Mouse (Mus musculus): ENCODE measurements at regions not wholly inside any gene's neighbourhood (a gene's known extent, or its start where the extent isn't known, plus 50 kb on each side); places are given as distances from the start of the nearest gene placed in this dataset.

DNA sequence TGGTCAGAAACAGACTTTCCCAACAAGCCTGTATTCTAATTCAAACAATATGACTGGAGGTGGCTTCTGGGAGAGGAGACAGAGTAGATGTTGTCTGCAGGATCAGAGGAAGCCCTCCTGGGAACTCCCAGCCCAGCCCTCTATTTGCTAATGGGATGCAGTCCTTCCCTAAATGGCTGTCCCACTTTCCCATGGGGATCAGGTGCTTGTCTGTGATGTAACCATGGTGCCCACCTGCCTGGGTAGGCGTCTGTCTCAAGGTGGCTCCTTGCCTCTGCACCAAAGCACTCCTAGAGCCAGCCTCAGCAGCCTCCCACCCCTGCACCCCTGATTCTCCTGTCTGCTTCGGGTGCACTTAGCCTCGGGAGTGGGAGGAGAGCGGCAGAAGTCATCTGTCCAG is 384.6 kb downstream of the Gm45692 start:
- WGBS (ENCODE audit: insufficient replicate concordance), result 59% methylated on average over 4 of the region's 4 CpGs
- H3K4me2 ChIP-seq (ENCODE audit: low read depth, low read length), result no peak overlapping the region
- no peak for ATAC-seq
- no peak overlapping the region for H3K4me3 ChIP-seq (ENCODE audit: low read depth, low read length)
- no peak for DNase-seq
- no peaks in the 10 kb centered on the region for H3K36me3 ChIP-seq (replicated peaks; ENCODE audit: insufficient read depth, low read length)
- no peak overlapping the region for H3K9ac ChIP-seq (replicated peaks)
- TF ChIP-seq EP300 (IDR thresholded peaks at IDR 0.05; ENCODE audit: low read depth) (no peak), CTCF (IDR thresholded peaks at IDR 0.05; ENCODE audit: low read depth) (no peak)
- no peaks in the 10 kb centered on the region for H3K27me3 ChIP-seq (ENCODE audit: insufficient read depth, low read length)
- no peaks in the 10 kb centered on the region for H3K4me1 ChIP-seq (ENCODE audit: insufficient read depth)
- H3K9me3 ChIP-seq (ENCODE audit: low read length), result no peaks in the 10 kb centered on the region
- no peak overlapping the region for H3K27ac ChIP-seq (ENCODE audit: low read depth)

DNA sequence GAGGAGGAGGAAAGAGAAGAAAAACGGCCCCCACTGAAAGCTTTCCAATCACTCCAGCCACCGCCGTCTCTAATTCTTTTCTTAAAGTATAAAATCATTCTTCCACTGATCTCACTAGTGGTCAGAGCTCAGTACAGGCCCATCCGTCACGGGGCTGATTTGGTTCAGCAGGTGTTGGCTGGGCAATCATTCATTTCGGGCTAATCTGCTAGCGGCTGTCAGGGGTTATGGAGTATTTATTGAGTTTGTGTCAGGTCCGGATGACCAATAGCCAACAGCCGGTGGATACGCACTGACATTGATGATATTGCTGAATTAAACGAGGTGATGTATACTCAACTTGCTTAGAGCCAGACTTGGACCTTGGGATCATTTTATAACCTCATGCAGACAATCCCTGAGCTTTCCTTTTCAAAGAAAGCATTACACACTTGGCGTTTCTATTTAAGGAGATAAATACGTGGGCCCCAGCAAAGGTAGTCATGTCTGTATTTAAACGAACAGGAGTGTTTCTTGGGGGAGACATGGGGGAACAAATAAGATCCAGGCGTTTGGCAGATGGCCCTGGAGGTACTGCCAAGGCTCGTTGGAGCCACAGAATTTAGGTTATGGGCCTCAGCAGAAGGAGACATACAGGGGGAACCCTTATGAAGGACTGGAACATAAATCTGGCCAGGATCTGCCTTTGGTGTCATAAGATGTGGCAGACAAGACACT is 385.1 kb downstream of the Gm45692 start:
- H3K9me3 ChIP-seq (ENCODE audit: low read length), result no peaks in the 10 kb centered on the region
- H3K4me1 ChIP-seq (ENCODE audit: insufficient read depth), result no peaks in the 10 kb centered on the region
- H3K27ac ChIP-seq (ENCODE audit: low read depth), result no peak overlapping the region
- WGBS (ENCODE audit: insufficient replicate concordance), result 71% methylated on average over 16 of the region's 16 CpGs
- DNase-seq, result no peak
- H3K9ac ChIP-seq (replicated peaks), result no peak overlapping the region
- no peak for TF ChIP-seq CTCF (IDR thresholded peaks at IDR 0.05; ENCODE audit: low read depth)
- no peaks in the 10 kb centered on the region for H3K36me3 ChIP-seq (replicated peaks; ENCODE audit: insufficient read depth, low read length)
- no peaks in the 10 kb centered on the region for H3K27me3 ChIP-seq (ENCODE audit: insufficient read depth, low read length)
- H3K4me2 ChIP-seq (ENCODE audit: low read depth, low read length), result no peak overlapping the region
- no peak for ATAC-seq
- H3K4me3 ChIP-seq (ENCODE audit: low read depth, low read length), result no peak overlapping the region

DNA sequence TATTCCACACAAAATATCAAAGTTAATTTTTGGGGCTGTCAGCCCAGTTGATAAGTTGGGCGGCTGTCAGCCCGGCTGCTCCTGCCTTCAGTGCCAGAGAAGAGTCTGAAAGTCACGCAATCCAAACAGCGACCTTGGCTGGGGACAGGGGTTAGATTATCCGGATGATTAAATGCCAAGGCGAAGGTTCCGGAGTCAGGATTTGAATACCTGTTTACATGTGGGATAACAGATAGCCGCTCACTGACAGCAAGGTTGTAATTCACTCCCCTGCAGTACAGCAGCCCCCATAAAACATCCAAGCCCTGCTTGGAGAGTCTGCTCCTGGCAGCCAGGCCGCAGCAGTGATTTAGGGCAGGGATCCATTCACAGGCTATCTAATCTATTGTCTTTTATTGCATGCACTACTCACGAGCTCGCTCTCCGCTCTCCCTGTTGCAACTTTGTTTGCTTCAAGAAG is 388.3 kb downstream of the Gm45692 start:
- no peak for TF ChIP-seq CTCF (IDR thresholded peaks at IDR 0.05; ENCODE audit: low read depth)
- TF ChIP-seq EP300 (IDR thresholded peaks at IDR 0.05; ENCODE audit: low read depth), result no peak

DNA sequence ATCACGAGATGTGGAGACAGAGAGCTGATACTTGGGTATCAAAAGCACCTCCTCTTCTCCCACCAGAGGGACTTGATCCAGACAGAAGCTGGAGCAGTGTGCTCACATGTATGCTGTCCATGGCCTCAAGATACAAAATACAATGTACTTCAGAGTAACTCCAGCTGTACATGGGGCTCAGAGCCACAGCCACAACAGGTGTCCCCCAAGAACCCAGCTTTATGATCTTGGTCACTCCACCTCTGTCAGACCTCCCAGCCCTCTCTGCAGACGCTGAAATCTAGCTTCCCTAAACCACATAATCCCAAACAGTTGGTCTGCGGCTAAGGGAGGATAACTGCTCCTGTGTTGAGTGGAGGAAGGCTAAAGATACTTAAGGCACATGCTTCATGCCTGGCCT is 389.9 kb downstream of the Gm45692 start:
- DNase-seq, result no peak
- TF ChIP-seq EP300 (IDR thresholded peaks at IDR 0.05; ENCODE audit: low read depth) (no peak), CTCF (IDR thresholded peaks at IDR 0.05; ENCODE audit: low read depth) (no peak)
- no peak overlapping the region for H3K9ac ChIP-seq (replicated peaks)

More for the DNA sequence above, 388.3 kb downstream of the Gm45692 start:
- no peak overlapping the region for H3K4me3 ChIP-seq (ENCODE audit: low read depth, low read length)
- H3K27ac ChIP-seq (ENCODE audit: low read depth), result no peak overlapping the region
- H3K4me1 ChIP-seq (ENCODE audit: insufficient read depth), result no peaks in the 10 kb centered on the region
- no peak overlapping the region for H3K4me2 ChIP-seq (ENCODE audit: low read depth, low read length)
- 25% methylated on average over 12 of the region's 12 CpGs for WGBS (ENCODE audit: insufficient replicate concordance)
- H3K9ac ChIP-seq (replicated peaks), result no peak overlapping the region
- ATAC-seq (no peak), DNase-seq (no peak)
- no peaks in the 10 kb centered on the region for H3K9me3 ChIP-seq (ENCODE audit: low read length)
- H3K36me3 ChIP-seq (replicated peaks; ENCODE audit: insufficient read depth, low read length), result no peaks in the 10 kb centered on the region
- no peaks in the 10 kb centered on the region for H3K27me3 ChIP-seq (ENCODE audit: insufficient read depth, low read length)

DNA sequence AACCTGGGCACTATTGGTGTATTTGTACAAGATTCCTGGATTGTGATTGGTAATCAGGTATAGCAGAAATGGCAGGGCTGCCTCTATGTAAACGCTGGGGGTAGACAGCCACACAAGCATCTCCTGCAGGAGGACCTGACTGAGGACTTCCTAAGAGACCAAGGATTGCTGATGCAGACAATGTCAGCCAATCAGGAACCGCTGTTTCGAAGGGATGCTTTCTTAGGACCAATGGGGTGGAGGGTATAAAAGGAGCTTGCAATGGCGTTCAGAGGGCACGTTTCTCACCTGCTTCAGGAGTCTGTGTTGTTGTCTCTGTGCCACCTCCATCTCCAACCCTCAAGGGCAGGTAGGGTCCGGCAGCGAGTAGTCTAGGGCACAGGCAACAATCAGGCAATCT is 393.7 kb downstream of the Gm45692 start:
- Histone ChIP-seq H3K9me3 (ENCODE audit: low read length) (no peaks in the 10 kb centered on the region), H3K4me3 (ENCODE audit: low read depth, low read length) (no peak overlapping the region), H3K27ac (ENCODE audit: low read depth) (no peak overlapping the region), H3K9ac (replicated peaks) (no peak overlapping the region), H3K4me2 (ENCODE audit: low read depth, low read length) (no peak overlapping the region), H3K4me1 (ENCODE audit: insufficient read depth) (no peaks in the 10 kb centered on the region), H3K27me3 (ENCODE audit: insufficient read depth, low read length) (no peaks in the 10 kb centered on the region), H3K36me3 (replicated peaks; ENCODE audit: insufficient read depth, low read length) (no peaks in the 10 kb centered on the region)
- no peak for DNase-seq
- TF ChIP-seq EP300 (IDR thresholded peaks at IDR 0.05; ENCODE audit: low read depth) (no peak), CTCF (IDR thresholded peaks at IDR 0.05; ENCODE audit: low read depth) (no peak)
- WGBS (ENCODE audit: insufficient replicate concordance), result 71% methylated on average over 7 of the region's 7 CpGs
- no peak for ATAC-seq

More for the DNA sequence above, 389.9 kb downstream of the Gm45692 start:
- no peaks in the 10 kb centered on the region for H3K9me3 ChIP-seq (ENCODE audit: low read length)
- ATAC-seq, result no peak
- H3K4me2 ChIP-seq (ENCODE audit: low read depth, low read length), result no peak overlapping the region
- H3K4me1 ChIP-seq (ENCODE audit: insufficient read depth), result no peaks in the 10 kb centered on the region
- no peaks in the 10 kb centered on the region for H3K36me3 ChIP-seq (replicated peaks; ENCODE audit: insufficient read depth, low read length)
- no peak overlapping the region for H3K4me3 ChIP-seq (ENCODE audit: low read depth, low read length)
- H3K27ac ChIP-seq (ENCODE audit: low read depth), result no peak overlapping the region
- WGBS (ENCODE audit: insufficient replicate concordance), result 55% methylated on average over 3 of the region's 3 CpGs
- H3K27me3 ChIP-seq (ENCODE audit: insufficient read depth, low read length), result no peaks in the 10 kb centered on the region

DNA sequence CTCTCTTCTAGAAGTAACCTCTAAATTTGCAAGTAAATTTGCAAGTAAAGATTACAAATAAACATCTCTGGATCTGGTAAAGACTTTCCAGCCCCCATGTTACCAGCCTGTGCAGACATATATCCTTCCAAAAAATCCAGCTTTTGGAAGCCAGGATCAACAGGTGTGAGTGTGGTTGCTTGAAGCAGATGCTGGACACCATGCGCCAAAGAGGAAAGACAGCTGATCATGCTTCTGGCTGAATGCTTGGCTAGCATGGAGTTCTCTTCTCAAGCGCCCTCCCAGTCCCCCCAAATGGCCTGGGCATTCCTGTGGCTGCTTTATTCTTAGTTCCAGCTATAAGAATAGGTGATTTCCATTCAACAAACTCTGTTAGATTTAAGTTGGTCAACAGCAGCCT is 404.9 kb downstream of the Gm45692 start:
- TF ChIP-seq EP300 (IDR thresholded peaks at IDR 0.05; ENCODE audit: low read depth) (no peak), CTCF (IDR thresholded peaks at IDR 0.05; ENCODE audit: low read depth) (no peak)
- no peak overlapping the region for H3K9ac ChIP-seq (replicated peaks)
- DNase-seq (no peak), ATAC-seq (no peak)
- 81% methylated on average over 2 of the region's 2 CpGs for WGBS (ENCODE audit: insufficient replicate concordance)
- no peak overlapping the region for H3K27ac ChIP-seq (ENCODE audit: low read depth)
- no peaks in the 10 kb centered on the region for H3K9me3 ChIP-seq (ENCODE audit: low read length)
- H3K4me3 ChIP-seq (ENCODE audit: low read depth, low read length), result no peak overlapping the region
- no peaks in the 10 kb centered on the region for H3K4me1 ChIP-seq (ENCODE audit: insufficient read depth)
- no peaks in the 10 kb centered on the region for H3K36me3 ChIP-seq (replicated peaks; ENCODE audit: insufficient read depth, low read length)
- H3K4me2 ChIP-seq (ENCODE audit: low read depth, low read length), result no peak overlapping the region
- no peaks in the 10 kb centered on the region for H3K27me3 ChIP-seq (ENCODE audit: insufficient read depth, low read length)
